In the genomic region with DNA sequence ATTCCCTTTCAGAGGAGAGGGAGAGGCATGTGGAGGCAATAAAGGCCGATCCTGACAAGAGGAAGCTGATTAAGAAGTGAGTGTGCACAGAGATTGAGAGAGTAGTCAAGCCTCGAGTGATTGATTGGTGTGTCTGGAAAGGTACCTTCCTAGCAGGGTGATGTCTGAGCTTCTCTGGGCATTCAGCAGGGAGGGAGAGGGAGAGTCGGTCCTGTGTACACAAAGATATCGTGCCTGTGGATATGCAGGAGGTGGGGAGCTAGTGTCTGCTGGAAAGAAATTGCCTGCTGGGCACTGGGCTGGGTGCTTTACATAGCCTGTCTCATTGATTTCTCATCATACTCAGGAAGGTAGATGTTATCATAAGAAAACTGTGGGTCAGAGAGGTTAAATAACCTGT, we compare ENCODE assay signal across 28 mouse cellular contexts.
DNase-seq lines count a peak whose midpoint lies in the region; ATAC-seq lines count a peak whose summit lies in the region.
"Had no signal": no experiment of that assay in that cellular context is flagged by ENCODE, and none has a peak within 500 bp of the region (broad histone marks: within the 10 kb centered on the region; RNA-seq: fewer than 3 reads in every experiment).

No protein-coding gene starts in this region.

- H3K36me3 ChIP-seq in intestine, embryonic 14.5 days (ENCODE audit: control insufficient read depth, insufficient read depth, low read length): no peaks in the 10 kb centered on the region
- no peaks in the 10 kb centered on the region for H3K36me3 ChIP-seq in intestine, embryonic 16.5 days (ENCODE audit: control insufficient read depth, insufficient read depth, low read length)
- H3K36me3 ChIP-seq in lung, embryonic 16.5 days (ENCODE audit: control insufficient read depth, insufficient read depth, low read length): no peaks in the 10 kb centered on the region
- H3K36me3 ChIP-seq in neural tube, embryonic 11.5 days (ENCODE audit: control insufficient read depth, insufficient read depth, low read length): no peaks in the 10 kb centered on the region
- H3K36me3 ChIP-seq: embryonic facial prominence, embryonic 10.5 days; embryonic facial prominence, embryonic 13.5 days; forebrain, embryonic 12.5 days; forebrain, embryonic 15.5 days; heart, embryonic 12.5 days; heart, embryonic 15.5 days; hindbrain, embryonic 10.5 days; hindbrain, embryonic 13.5 days had no signal

- WGBS in intestine, embryonic 14.5 days: 15% methylated on average over 4 of the region's 4 CpGs
- 18% methylated on average over 4 of the region's 4 CpGs for WGBS in intestine, embryonic 16.5 days
- 12% methylated on average over 4 of the region's 4 CpGs for WGBS in lung, embryonic 16.5 days
- 31% methylated on average over 4 of the region's 4 CpGs for WGBS in neural tube, embryonic 11.5 days

- H3K4me2 ChIP-seq in intestine, embryonic 14.5 days (ENCODE audit: low read length): no peak overlapping the region
- H3K4me2 ChIP-seq in intestine, embryonic 16.5 days (ENCODE audit: low read depth, low read length): no peak overlapping the region
- H3K4me2 ChIP-seq in lung, embryonic 16.5 days (ENCODE audit: low read depth, low read length): no peak overlapping the region
- H3K4me2 ChIP-seq in neural tube, embryonic 11.5 days (ENCODE audit: low read depth): no peak overlapping the region
- H3K4me2 ChIP-seq: embryonic facial prominence, embryonic 13.5 days; forebrain, embryonic 12.5 days; forebrain, embryonic 15.5 days; heart, embryonic 12.5 days; heart, embryonic 15.5 days; hindbrain, embryonic 13.5 days had no signal

- H3K4me1 ChIP-seq in intestine, embryonic 14.5 days (replicated peaks; ENCODE audit: control insufficient read depth, insufficient read depth, low read length): no peaks in the 10 kb centered on the region
- peaks cover 2% of the 10 kb centered on the region; the same call in 1 of the 2 replicates for H3K4me1 ChIP-seq in intestine, embryonic 16.5 days (ENCODE audit: control insufficient read depth, insufficient read depth, low read length)
- 0 out of 2 replicates have a peak, but pooled peaks cover 10% of the 10 kb centered on the region for H3K4me1 ChIP-seq in lung, embryonic 16.5 days (replicated peaks; ENCODE audit: control insufficient read depth, insufficient read depth, low read length)
- H3K4me1 ChIP-seq in neural tube, embryonic 11.5 days (ENCODE audit: control insufficient read depth, insufficient read depth, low read length): no peaks in the 10 kb centered on the region
- H3K4me1 ChIP-seq: embryonic facial prominence, embryonic 10.5 days; embryonic facial prominence, embryonic 13.5 days; forebrain, embryonic 12.5 days; heart, embryonic 12.5 days; heart, embryonic 15.5 days; hindbrain, embryonic 10.5 days had no signal

- no peak overlapping the region for H3K4me3 ChIP-seq in intestine, embryonic 14.5 days (ENCODE audit: low read depth, low read length)
- no peak overlapping the region for H3K4me3 ChIP-seq in intestine, embryonic 16.5 days (ENCODE audit: low read length)
- H3K4me3 ChIP-seq in lung, embryonic 16.5 days (ENCODE audit: low read length): no peak overlapping the region
- no peak overlapping the region for H3K4me3 ChIP-seq in neural tube, embryonic 11.5 days (ENCODE audit: low read depth, low read length)
- H3K4me3 ChIP-seq: embryonic facial prominence, embryonic 10.5 days; embryonic facial prominence, embryonic 13.5 days; erythroblast, embryonic 14.5 days; forebrain, embryonic 12.5 days; forebrain, embryonic 15.5 days; heart, embryonic 12.5 days; heart, embryonic 15.5 days; hindbrain, embryonic 10.5 days; hindbrain, embryonic 13.5 days had no signal

- H3K27ac ChIP-seq in intestine, embryonic 14.5 days (ENCODE audit: low read depth): no peak overlapping the region
- no peak overlapping the region for H3K27ac ChIP-seq in intestine, embryonic 16.5 days (ENCODE audit: low read length)
- peak overlapping the region; percentile 57 for H3K27ac ChIP-seq in lung, embryonic 16.5 days (ENCODE audit: low read length)
- no peak overlapping the region for H3K27ac ChIP-seq in neural tube, embryonic 11.5 days (ENCODE audit: low read depth, low read length)
- H3K27ac ChIP-seq: embryonic facial prominence, embryonic 10.5 days; embryonic facial prominence, embryonic 13.5 days; forebrain, embryonic 12.5 days; forebrain, embryonic 15.5 days; heart, embryonic 15.5 days; hindbrain, embryonic 10.5 days; hindbrain, embryonic 13.5 days had no signal

- peak; percentile 72; the same call in 1 of the 2 replicates for ATAC-seq in intestine, embryonic 14.5 days (replicated peaks; ENCODE audit: low FRiP score, low TSS enrichment, low read depth)
- ATAC-seq in intestine, embryonic 16.5 days: no peak
- ATAC-seq in lung, embryonic 16.5 days (ENCODE audit: low read depth): no peak
- no peak for ATAC-seq in neural tube, embryonic 11.5 days (ENCODE audit: insufficient read depth, low FRiP score, low TSS enrichment)
- no peak for ATAC-seq in megakaryocyte-erythroid progenitor cell, adult 5-6 weeks (replicated peaks; ENCODE audit: low FRiP score, low TSS enrichment, poor library complexity, severe bottlenecking)
- ATAC-seq: CD4-positive, CD25-positive, alpha-beta regulatory T cell, adult 4 months; forebrain, embryonic 15.5 days; hindbrain, embryonic 16.5 days had no signal

- H3K9ac ChIP-seq in intestine, embryonic 14.5 days (ENCODE audit: low read length): no peak overlapping the region
- no peak overlapping the region for H3K9ac ChIP-seq in intestine, embryonic 16.5 days (ENCODE audit: low read depth, low read length)
- H3K9ac ChIP-seq in lung, embryonic 16.5 days (ENCODE audit: low read length): no peak overlapping the region
- no peak overlapping the region for H3K9ac ChIP-seq in neural tube, embryonic 11.5 days (ENCODE audit: low read length)
- H3K9ac ChIP-seq: embryonic facial prominence, embryonic 13.5 days; forebrain, embryonic 12.5 days; forebrain, embryonic 15.5 days; heart, embryonic 12.5 days; heart, embryonic 15.5 days; hindbrain, embryonic 13.5 days had no signal

- no peak for DNase-seq in intestine, embryonic 14.5 days (ENCODE audit: low spot score)
- DNase-seq in lung, postnatal 36 days: no peak
- peak; percentile 10 for DNase-seq in neural tube, embryonic 11.5 days (ENCODE audit: low spot score)
- no peak for DNase-seq in neural tube, embryonic 10.5 days (ENCODE audit: extremely low spot score, low spot score)
- DNase-seq: adrenal gland, adult 2 months; adrenal gland, postnatal 14 days; cerebellum, adult 11 months; cerebellum, adult 2 months; cerebellum, adult 9-11 months; cerebellum, postnatal 25 days; gastrocnemius, postnatal 25 days; heart, adult 18-20 months; heart, postnatal 10 days; heart, postnatal 36 days had no signal

- no peaks in the 10 kb centered on the region for H3K9me3 ChIP-seq in intestine, embryonic 14.5 days (ENCODE audit: control insufficient read depth, low read length)
- no peaks in the 10 kb centered on the region for H3K9me3 ChIP-seq in intestine, embryonic 16.5 days (ENCODE audit: control insufficient read depth, low read length)
- H3K9me3 ChIP-seq in lung, embryonic 16.5 days (ENCODE audit: control insufficient read depth, low read length): no peaks in the 10 kb centered on the region
- no peaks in the 10 kb centered on the region for H3K9me3 ChIP-seq in neural tube, embryonic 11.5 days (ENCODE audit: control insufficient read depth, low read length)
- H3K9me3 ChIP-seq: embryonic facial prominence, embryonic 10.5 days; embryonic facial prominence, embryonic 13.5 days; forebrain, embryonic 12.5 days; forebrain, embryonic 15.5 days; heart, embryonic 12.5 days; heart, embryonic 15.5 days; hindbrain, embryonic 10.5 days; hindbrain, embryonic 13.5 days had no signal

- no peaks in the 10 kb centered on the region for H3K27me3 ChIP-seq in intestine, embryonic 14.5 days (replicated peaks; ENCODE audit: control insufficient read depth, insufficient read depth, low read length)
- no peaks in the 10 kb centered on the region for H3K27me3 ChIP-seq in intestine, embryonic 16.5 days (replicated peaks; ENCODE audit: control insufficient read depth, insufficient read depth, low read length)
- no peaks in the 10 kb centered on the region for H3K27me3 ChIP-seq in lung, embryonic 16.5 days (ENCODE audit: control insufficient read depth, insufficient read depth, low read depth, low read length)
- no peaks in the 10 kb centered on the region for H3K27me3 ChIP-seq in neural tube, embryonic 11.5 days (ENCODE audit: control insufficient read depth, insufficient read depth, low read length)
- H3K27me3 ChIP-seq: embryonic facial prominence, embryonic 13.5 days; forebrain, embryonic 12.5 days; forebrain, embryonic 15.5 days; heart, embryonic 12.5 days; heart, embryonic 15.5 days; hindbrain, embryonic 13.5 days had no signal
